Comparison of ENCODE assay signal across 18 mouse cellular contexts in the genomic region with DNA sequence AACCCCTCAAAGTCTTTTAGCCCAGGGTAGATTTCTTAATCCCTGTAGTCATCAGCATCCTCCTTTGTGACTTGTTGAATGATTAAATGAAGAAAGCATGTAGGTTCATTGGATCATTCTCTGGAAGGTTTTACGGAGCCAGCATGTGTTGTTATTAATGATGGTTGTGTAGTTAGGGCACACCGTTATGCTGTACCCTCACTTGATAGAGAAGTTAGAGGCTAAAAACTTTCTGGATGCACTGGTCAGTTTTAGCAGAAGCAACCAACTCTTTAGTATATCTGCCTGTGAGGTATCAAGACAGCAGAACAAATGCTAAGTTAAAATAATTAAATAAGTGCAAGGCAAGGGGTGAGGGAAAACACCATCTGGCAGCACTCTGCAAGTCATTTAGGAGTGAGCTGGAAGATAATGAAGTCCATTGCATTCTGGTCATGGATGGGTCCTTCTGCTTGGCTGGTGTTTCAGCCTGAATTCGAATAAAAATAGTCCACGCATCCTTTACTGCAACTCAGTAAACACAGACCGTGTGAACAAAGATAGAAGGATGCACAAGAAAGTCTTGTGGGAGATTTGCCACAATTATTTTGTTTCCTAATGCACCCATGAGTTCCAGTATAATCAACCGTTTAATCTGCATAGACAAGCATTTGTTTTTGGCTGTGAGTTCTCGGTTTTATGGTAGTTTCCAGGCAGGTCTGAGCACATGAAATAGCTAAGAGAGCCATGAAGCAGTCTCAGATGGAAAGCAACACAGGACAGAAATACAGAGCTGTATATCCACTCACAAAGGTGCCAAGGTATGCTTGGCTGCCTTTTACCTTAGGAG.
DNase-seq lines count a peak whose midpoint lies in the region; ATAC-seq and TF ChIP-seq lines count a peak whose summit lies in the region.
"Had no signal": no experiment of that assay in that cellular context is flagged by ENCODE, and none has a peak within 500 bp of the region (broad histone marks: within the 10 kb centered on the region; RNA-seq: fewer than 3 reads in every experiment).

No protein-coding gene starts in this region.

- H3K9me3 ChIP-seq in forebrain, embryonic 12.5 days, result no peaks in the 10 kb centered on the region
- no peaks in the 10 kb centered on the region for H3K9me3 ChIP-seq in hindbrain, embryonic 13.5 days
- H3K9me3 ChIP-seq in midbrain, embryonic 14.5 days (ENCODE audit: control insufficient read depth, low read length), result no peaks in the 10 kb centered on the region
- H3K9me3 ChIP-seq in kidney, embryonic 16.5 days (ENCODE audit: low read length), result no peaks in the 10 kb centered on the region
- H3K9me3 ChIP-seq: embryonic facial prominence, embryonic 13.5 days; liver, embryonic 13.5 days had no signal

- no peak for TF ChIP-seq POLR2A in kidney, adult 2 months (IDR thresholded peaks at IDR 0.05; ENCODE audit: low read depth, low read length)

- ATAC-seq in forebrain, embryonic 12.5 days (ENCODE audit: low FRiP score), result peak; percentile 77
- peak; percentile 84 for ATAC-seq in hindbrain, embryonic 13.5 days (ENCODE audit: low FRiP score)
- peak; percentile 73 for ATAC-seq in midbrain, embryonic 14.5 days (ENCODE audit: low FRiP score, low TSS enrichment)
- no peak for ATAC-seq in kidney, embryonic 16.5 days (ENCODE audit: low FRiP score, low TSS enrichment)
- ATAC-seq: intestine, postnatal 0 days; lung, postnatal 0 days had no signal

- peaks cover 12% of the 10 kb centered on the region; the same call in 1 of the 2 replicates for H3K4me1 ChIP-seq in forebrain, embryonic 12.5 days
- peaks cover 12% of the 10 kb centered on the region; the same call in 1 of the 2 replicates for H3K4me1 ChIP-seq in hindbrain, embryonic 13.5 days (replicated peaks)
- no peaks in the 10 kb centered on the region for H3K4me1 ChIP-seq in midbrain, embryonic 14.5 days (ENCODE audit: control insufficient read depth, insufficient read depth, low read length)
- H3K4me1 ChIP-seq in kidney, embryonic 16.5 days (ENCODE audit: insufficient read depth, low read length), result no peaks in the 10 kb centered on the region
- H3K4me1 ChIP-seq in kidney, adult 2 months (ENCODE audit: control insufficient read depth, insufficient read depth, low read length), result no peaks in the 10 kb centered on the region
- H3K4me1 ChIP-seq: liver, embryonic 13.5 days had no signal

- no peak for TF ChIP-seq CTCF in kidney, adult 2 months (conservative IDR thresholded peaks at IDR 0.05; ENCODE audit: insufficient read depth, insufficient read length, low read depth, low read length)

- H3K4me3 ChIP-seq in forebrain, embryonic 12.5 days (replicated peaks), result no peak overlapping the region
- no peak overlapping the region for H3K4me3 ChIP-seq in hindbrain, embryonic 13.5 days
- no peak overlapping the region for H3K4me3 ChIP-seq in midbrain, embryonic 14.5 days (replicated peaks; ENCODE audit: low read depth, low read length)
- no peak overlapping the region for H3K4me3 ChIP-seq in kidney, embryonic 16.5 days (ENCODE audit: low read length)
- H3K4me3 ChIP-seq in kidney, adult 2 months (ENCODE audit: insufficient read depth, low read depth, low read length), result no peak overlapping the region
- H3K4me3 ChIP-seq: embryonic facial prominence, embryonic 13.5 days; heart, adult 2 months; liver, embryonic 13.5 days had no signal

- WGBS in forebrain, embryonic 12.5 days, result 65% methylated on average over 7 of the region's 7 CpGs
- 41% methylated on average over 7 of the region's 7 CpGs for WGBS in hindbrain, embryonic 13.5 days
- WGBS in midbrain, embryonic 14.5 days, result 53% methylated on average over 7 of the region's 7 CpGs
- WGBS in kidney, embryonic 16.5 days, result 85% methylated on average over 7 of the region's 7 CpGs
- 75% methylated on average over 7 of the region's 7 CpGs for WGBS in kidney, adult 2 months

- H3K9ac ChIP-seq in forebrain, embryonic 12.5 days, result no peak overlapping the region
- H3K9ac ChIP-seq in hindbrain, embryonic 13.5 days, result no peak overlapping the region
- H3K9ac ChIP-seq in midbrain, embryonic 14.5 days (replicated peaks; ENCODE audit: low read length), result no peak overlapping the region
- H3K9ac ChIP-seq in kidney, embryonic 16.5 days (replicated peaks; ENCODE audit: low read length), result no peak overlapping the region
- H3K9ac ChIP-seq: embryonic facial prominence, embryonic 13.5 days; liver, embryonic 13.5 days had no signal

- H3K27me3 ChIP-seq in forebrain, embryonic 12.5 days, result no peaks in the 10 kb centered on the region
- H3K27me3 ChIP-seq in hindbrain, embryonic 13.5 days, result no peaks in the 10 kb centered on the region
- no peaks in the 10 kb centered on the region for H3K27me3 ChIP-seq in midbrain, embryonic 14.5 days (ENCODE audit: control insufficient read depth, insufficient read depth, low read length)
- no peaks in the 10 kb centered on the region for H3K27me3 ChIP-seq in kidney, embryonic 16.5 days (ENCODE audit: insufficient read depth, low read length)
- H3K27me3 ChIP-seq in kidney, adult 2 months (replicated peaks; ENCODE audit: control insufficient read depth, insufficient read depth, low read length), result no peaks in the 10 kb centered on the region
- H3K27me3 ChIP-seq: embryonic facial prominence, embryonic 13.5 days; liver, embryonic 13.5 days had no signal

- H3K27ac ChIP-seq in forebrain, embryonic 12.5 days, result peak overlapping the region; percentile 50; the same call in 1 of the 2 replicates
- H3K27ac ChIP-seq in hindbrain, embryonic 13.5 days, result peak overlapping the region; percentile 70
- peak overlapping the region; percentile 50 for H3K27ac ChIP-seq in midbrain, embryonic 14.5 days (replicated peaks; ENCODE audit: low read depth, low read length)
- H3K27ac ChIP-seq in kidney, embryonic 16.5 days (ENCODE audit: low read length), result no peak overlapping the region
- no peak overlapping the region for H3K27ac ChIP-seq in kidney, adult 2 months (ENCODE audit: insufficient read depth, low read depth, low read length)
- H3K27ac ChIP-seq: embryonic facial prominence, embryonic 13.5 days; heart, adult 2 months; liver, embryonic 13.5 days had no signal

- H3K36me3 ChIP-seq in forebrain, embryonic 12.5 days (replicated peaks), result no peaks in the 10 kb centered on the region
- no peaks in the 10 kb centered on the region for H3K36me3 ChIP-seq in hindbrain, embryonic 13.5 days
- no peaks in the 10 kb centered on the region for H3K36me3 ChIP-seq in midbrain, embryonic 14.5 days (ENCODE audit: control insufficient read depth, insufficient read depth, low read length)
- no peaks in the 10 kb centered on the region for H3K36me3 ChIP-seq in kidney, embryonic 16.5 days (ENCODE audit: insufficient read depth, low read length)
- H3K36me3 ChIP-seq in kidney, adult 2 months (ENCODE audit: control insufficient read depth, insufficient read depth, low read length), result no peaks in the 10 kb centered on the region
- H3K36me3 ChIP-seq: embryonic facial prominence, embryonic 13.5 days; liver, embryonic 13.5 days had no signal

- no peak overlapping the region for H3K4me2 ChIP-seq in forebrain, embryonic 12.5 days
- H3K4me2 ChIP-seq in hindbrain, embryonic 13.5 days, result no peak overlapping the region
- H3K4me2 ChIP-seq in midbrain, embryonic 14.5 days (ENCODE audit: low read length), result no peak overlapping the region
- H3K4me2 ChIP-seq in kidney, embryonic 16.5 days (replicated peaks; ENCODE audit: low read depth, low read length), result no peak overlapping the region
- H3K4me2 ChIP-seq: embryonic facial prominence, embryonic 13.5 days; liver, embryonic 13.5 days had no signal

- DNase-seq in cerebellum, postnatal 10 days, result peak; percentile 16 to 29
- DNase-seq in cerebellum, adult 11 months, result no peak
- peak; percentile 43 for DNase-seq in midbrain, embryonic 14.5 days
- DNase-seq in kidney, adult 2 months, result no peak
- DNase-seq in embryo, embryonic 9.5 days (ENCODE audit: extremely low spot score), result no peak
- DNase-seq: adrenal gland, postnatal 14 days; cerebellum, postnatal 25 days; heart, adult 2 months; kidney, postnatal 36 days; layer of hippocampus, postnatal 36 days; liver, embryonic 13.5 days; thymus, postnatal 25 days had no signal

Comparison
In these comparisons a context has a peak if more than half of its experiments do, and no peak if none do; other contexts are left out.
1. DNase-seq: peak in cerebellum, postnatal 10 days (2 of 2) and midbrain, embryonic 14.5 days (single experiment); none in cerebellum, adult 11 months (single experiment), kidney, adult 2 months (single experiment) and embryo, embryonic 9.5 days (single experiment).
2. H3K27ac ChIP-seq: peak in forebrain, embryonic 12.5 days (single experiment), hindbrain, embryonic 13.5 days (single experiment) and midbrain, embryonic 14.5 days (single experiment); none in kidney, embryonic 16.5 days (single experiment) and kidney, adult 2 months (single experiment).